Mouse (Mus musculus) B cell, adult 62 days (primary cell): ENCODE results near the gene Mtif2. TPM values are rescaled to one million over a fixed set of nuclear protein-coding genes. Genes with fewer than 3 reads are reported as not detected.

ENCODE experiments used
- total RNA-seq: library from RNA; stranded (reverse); gene quantifications from 4 replicates; pipeline ENCODE4 v1.2.4, GENCODE M21; 2023

Gene Mtif2
- 17.0 to 27.2 TPM (median 23.4 TPM) in 4 replicates for total RNA-seq

GRCm38 (mm10) chr11:29525988-29526794, at the start of gene Mtif2:
TSS of gene Mtif2 (plus strand) at chr11:29526408.

GRCm38 (mm10) chr11:29514682-29515412, 11.4 kb upstream of the Mtif2 start, which contains the start of gene Prorsd1:
TSS of gene Prorsd1 (minus strand) at chr11:29515033.

DNA sequence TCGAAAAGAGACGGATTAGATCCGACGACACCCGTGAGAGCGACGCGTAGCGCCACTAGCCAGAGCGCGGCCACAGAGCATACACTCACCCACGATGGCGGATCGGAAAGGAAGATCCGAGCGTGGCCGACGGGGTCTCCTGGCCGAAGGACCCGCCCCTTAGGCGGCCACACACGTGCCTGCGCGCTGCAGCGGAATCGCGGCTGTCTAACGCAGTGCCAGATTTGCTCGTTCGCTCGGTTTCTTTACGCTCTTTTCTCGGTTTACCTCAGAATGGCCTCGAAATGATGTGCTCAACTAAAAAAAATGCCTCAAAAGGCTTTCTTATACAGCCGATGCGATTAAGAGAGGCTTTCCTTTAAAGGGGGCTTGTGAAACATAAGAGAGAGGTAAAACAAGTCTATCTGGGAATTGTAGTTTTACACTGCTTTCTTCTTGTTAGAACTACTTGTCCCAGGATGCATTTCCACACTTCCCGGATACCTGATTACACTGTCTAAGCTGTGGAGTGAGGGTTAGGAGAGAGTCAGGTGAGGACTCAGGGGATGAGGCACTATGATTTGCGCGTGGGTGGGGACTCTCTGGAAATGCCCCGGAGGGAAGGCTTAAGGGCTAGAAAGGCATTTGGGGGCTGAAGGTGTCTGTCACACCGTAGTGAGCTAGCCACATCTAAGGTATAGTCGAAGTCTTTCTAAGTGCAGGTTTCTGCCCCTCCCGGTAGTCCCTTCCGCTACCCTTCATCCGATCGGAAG, 21.7 kb downstream of the Mtif2 start, which contains the start of the genes Clhc1 and Rps27a:
Gene Clhc1 (plus strand): TSS at position 199 of the 752 bp plus-strand sequence.
Gene Rps27a (minus strand): TSS at position 358 of the 752 bp plus-strand sequence.

Other genes starting within 250 kb of the Mtif2 start
- gene Ccdc88a, start 152.8 kb upstream of the Mtif2 start, total RNA-seq: 7.2 to 10.3 TPM (median 9.4 TPM) in 4 replicates
- 38.7 to 42.8 TPM (median 41.6 TPM) in 4 replicates for gene Prorsd1, start 11.4 kb upstream of the Mtif2 start, total RNA-seq
- 0.76 TPM in 1 of 4 replicates, not detected in the others for gene Clhc1, start 21.5 kb downstream of the Mtif2 start, total RNA-seq
- gene Rps27a, start 21.7 kb downstream of the Mtif2 start, total RNA-seq: 1,373 to 1,581 TPM (median 1,547 TPM) in 4 replicates
- 82.3 to 90.6 TPM (median 85.1 TPM) in 4 replicates for gene Rtn4, start 166.5 kb downstream of the Mtif2 start, total RNA-seq